Mouse (Mus musculus): Measurements from ENCODE around the gene Accs.

DNA sequence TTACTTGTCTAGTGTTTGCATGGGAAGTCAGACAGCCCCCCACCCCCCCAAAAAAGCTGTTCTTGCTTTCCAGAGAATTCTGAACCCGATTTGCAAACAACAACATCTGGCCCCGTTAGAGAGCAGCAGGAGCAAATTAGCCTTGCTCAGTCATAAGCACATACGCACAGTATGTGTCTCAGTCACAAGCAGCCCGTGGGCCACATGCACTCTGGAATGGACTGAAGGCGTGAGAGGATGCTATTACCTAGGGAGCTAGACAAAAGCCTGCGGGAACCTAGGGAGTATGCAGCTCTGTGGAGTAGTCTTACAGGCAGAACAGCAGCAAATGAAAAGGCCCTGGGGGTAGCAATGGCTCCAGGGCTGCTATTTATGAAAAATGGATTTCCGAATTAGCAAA, 22.5 kb upstream of the Accs start:
- no peak for TF ChIP-seq CTCF (IDR thresholded peaks at IDR 0.05; ENCODE audit: control insufficient read depth, insufficient read depth, insufficient read length)
- TF ChIP-seq CEBPB (IDR thresholded peaks at IDR 0.05; ENCODE audit: low read depth): no peak

Measured in C2C12 (cell line).